Mouse (Mus musculus) cerebellum, adult 2 months (tissue): ENCODE data around the gene Zeb2.

Source experiments
- CTCF ChIP-seq: fragments of 200-500 bp; IDR thresholded peaks from 2 replicates; pipeline ENCODE4 v1.5.1; 2011; ENCODE audit warnings: low read depth, mild to moderate bottlenecking, control low read depth, low read length, moderate library complexity, borderline replicate concordance; ENCODE audit not compliant: insufficient read depth
- POLR2A ChIP-seq: fragments of 200-500 bp; IDR thresholded peaks from 2 replicates; pipeline ENCODE4 v1.6.1; 2011; ENCODE audit warnings: low read length, control low read depth, borderline replicate concordance; ENCODE audit not compliant: insufficient read depth

DNA sequence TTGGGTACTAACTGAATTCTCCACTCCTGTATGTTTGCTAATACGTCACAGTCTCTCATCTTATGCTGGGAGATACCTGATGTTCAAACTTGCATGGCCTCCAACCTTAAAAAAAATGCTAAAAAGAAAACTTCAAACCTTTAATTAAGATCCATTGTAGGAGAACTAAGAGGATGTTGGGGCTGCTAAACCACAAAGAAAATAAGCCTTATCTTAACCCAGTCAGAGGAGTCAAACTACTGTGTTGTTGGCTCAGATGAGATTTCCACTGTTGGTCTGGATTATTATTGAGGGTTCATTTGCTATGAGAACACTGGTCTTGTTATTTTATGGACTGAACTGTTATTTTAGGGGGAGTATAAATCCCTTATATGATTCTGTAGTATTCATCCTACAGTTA, 106.5 kb downstream of the Zeb2 start:
- no peak for TF ChIP-seq POLR2A
- TF ChIP-seq CTCF: no peak
